ENCODE assay signal across 24 mouse cellular contexts in genomic region chr6:121224067-121224466, GRCm38 (mm10). TPM values are rescaled to one million over a fixed set of nuclear protein-coding genes. Genes with fewer than 3 reads are reported as not detected.
DNase-seq lines count a peak whose midpoint lies in the region; ATAC-seq and TF ChIP-seq lines count a peak whose summit lies in the region.
"Had no signal": no experiment of that assay in that cellular context is flagged by ENCODE, and none has a peak within 500 bp of the region (broad histone marks: within the 10 kb centered on the region; RNA-seq: fewer than 3 reads in every experiment).

No protein-coding gene starts in this region.

- no peak overlapping the region for H3K4me2 ChIP-seq in liver, embryonic 11.5 days
- no peak overlapping the region for H3K4me2 ChIP-seq in CH12.LX (ENCODE audit: insufficient read depth, low read depth, poor library complexity, severe bottlenecking)
- H3K4me2 ChIP-seq in liver, embryonic 13.5 days = no peak overlapping the region
- no peak overlapping the region for H3K4me2 ChIP-seq in midbrain, postnatal 0 days (ENCODE audit: low read depth, low read length, poor library complexity, severe bottlenecking)
- H3K4me2 ChIP-seq: forebrain, embryonic 13.5 days; heart, embryonic 11.5 days; hindbrain, embryonic 12.5 days; hindbrain, embryonic 15.5 days had no signal

- peaks cover 16% of the 10 kb centered on the region for H3K4me1 ChIP-seq in liver, embryonic 11.5 days (replicated peaks; ENCODE audit: control insufficient read depth, insufficient read depth, low read length)
- H3K4me1 ChIP-seq in CH12.LX (ENCODE audit: control insufficient read depth in 1 of 2, insufficient read depth in 2 of 2) (peaks cover 12 to 54% of the 10 kb centered on the region in 2 experiments), MEL (ENCODE audit: control insufficient read depth in 1 of 2, insufficient read depth in 2 of 2, low read length in 2 of 2) (peaks cover 8 to 32% of the 10 kb centered on the region in 2 experiments)
- peaks cover 33% of the 10 kb centered on the region for H3K4me1 ChIP-seq in liver, embryonic 13.5 days (replicated peaks)
- H3K4me1 ChIP-seq in midbrain, postnatal 0 days (ENCODE audit: insufficient read depth, low read length) = no peaks in the 10 kb centered on the region
- H3K4me1 ChIP-seq: forebrain, embryonic 13.5 days; hindbrain, embryonic 12.5 days; hindbrain, embryonic 15.5 days had no signal

- no peak for TF ChIP-seq POLR2A in CH12.LX (IDR thresholded peaks at IDR 0.05; ENCODE audit: low read depth, low read length)
- TF ChIP-seq POLR2A in MEL (IDR thresholded peaks at IDR 0.05; ENCODE audit: control insufficient read depth in 1 of 2, insufficient read depth in 1 of 2, low read depth in 1 of 2, low read length in 2 of 2, poor library complexity in 1 of 2) = no peak

- no peak overlapping the region for H3K4me3 ChIP-seq in liver, embryonic 11.5 days (ENCODE audit: low read depth, low read length)
- no peak overlapping the region for H3K4me3 ChIP-seq in CH12.LX (replicated peaks in 1 of 3; ENCODE audit: low read depth in 2 of 3, low read length in 2 of 3, poor library complexity in 1 of 3)
- H3K4me3 ChIP-seq in MEL (ENCODE audit: control insufficient read depth in 1 of 2, insufficient read depth in 1 of 2, low read depth in 2 of 2, low read length in 2 of 2) = no peak overlapping the region
- no peak overlapping the region for H3K4me3 ChIP-seq in liver, embryonic 13.5 days (replicated peaks)
- no peak overlapping the region for H3K4me3 ChIP-seq in midbrain, postnatal 0 days (ENCODE audit: low read depth, low read length)
- H3K4me3 ChIP-seq: forebrain, embryonic 10.5 days; forebrain, embryonic 13.5 days; heart, adult 2 months; hindbrain, embryonic 12.5 days; hindbrain, embryonic 15.5 days had no signal

- no peak overlapping the region for H3K9ac ChIP-seq in liver, embryonic 11.5 days (ENCODE audit: low read depth, low read length)
- H3K9ac ChIP-seq in CH12.LX (ENCODE audit: insufficient read depth, low read depth) (no peak overlapping the region), MEL (ENCODE audit: control insufficient read depth, low read depth, low read length, poor library complexity, severe bottlenecking) (no peak overlapping the region)
- H3K9ac ChIP-seq in liver, embryonic 13.5 days = no peak overlapping the region
- no peak overlapping the region for H3K9ac ChIP-seq in midbrain, postnatal 0 days (replicated peaks; ENCODE audit: low read length, poor library complexity, severe bottlenecking)
- H3K9ac ChIP-seq: forebrain, embryonic 13.5 days; hindbrain, embryonic 12.5 days; hindbrain, embryonic 15.5 days had no signal

- dilution Hi-C loops in CH12.LX (cut with MboI; ENCODE audit: extremely low pct_ligation_motif_present, extremely low pct_unique_long_range_greater_than_20kb, low sequenced_read_pairs) = no loop called here

- no peaks in the 10 kb centered on the region for H3K36me3 ChIP-seq in liver, embryonic 11.5 days (ENCODE audit: control insufficient read depth, insufficient read depth, low read length)
- H3K36me3 ChIP-seq in CH12.LX (replicated peaks in 1 of 2; ENCODE audit: control insufficient read depth in 1 of 2, insufficient read depth in 1 of 2, low read length in 1 of 2) = peaks cover 0 to 7% of the 10 kb centered on the region in 2 experiments
- peaks cover 0 to 25% of the 10 kb centered on the region in 2 experiments; a peak in 2 of 4 replicates for H3K36me3 ChIP-seq in MEL (ENCODE audit: control insufficient read depth in 1 of 2, insufficient read depth in 2 of 2, low read length in 2 of 2)
- peaks cover 4% of the 10 kb centered on the region; the same call in 1 of the 2 replicates for H3K36me3 ChIP-seq in liver, embryonic 13.5 days
- no peaks in the 10 kb centered on the region for H3K36me3 ChIP-seq in midbrain, postnatal 0 days (ENCODE audit: insufficient read depth, low read length)
- H3K36me3 ChIP-seq: forebrain, embryonic 10.5 days; hindbrain, embryonic 12.5 days; hindbrain, embryonic 15.5 days had no signal

- H3K79me2 ChIP-seq in CH12.LX (replicated peaks; ENCODE audit: control insufficient read depth, extremely low read depth, insufficient read depth, poor library complexity, severe bottlenecking) (no peaks in the 10 kb centered on the region), MEL (ENCODE audit: control insufficient read depth, insufficient read depth, low read length, poor library complexity) (no peaks in the 10 kb centered on the region)

- ATAC-seq in liver, embryonic 11.5 days (replicated peaks; ENCODE audit: low FRiP score) = no peak
- ATAC-seq in liver, embryonic 13.5 days (ENCODE audit: low read depth) = no peak
- ATAC-seq in midbrain, postnatal 0 days (ENCODE audit: low FRiP score) = no peak
- ATAC-seq: forebrain, embryonic 13.5 days; forebrain, embryonic 16.5 days; Patski had no signal

- TF ChIP-seq EP300 in CH12.LX (IDR thresholded peaks at IDR 0.05; ENCODE audit: low read length) (no peak), MEL (IDR thresholded peaks at IDR 0.05; ENCODE audit: low read depth in 1 of 2, low read length in 2 of 2) (no peak)

- TF ChIP-seq RAD21 in CH12.LX (IDR thresholded peaks at IDR 0.05; ENCODE audit: low read depth, low read length) (no peak), MEL (IDR thresholded peaks at IDR 0.05; ENCODE audit: low read depth, low read length) (no peak)

- WGBS in liver, embryonic 11.5 days = 54% methylated on average over 5 of the region's 5 CpGs
- 44% methylated on average over 5 of the region's 5 CpGs for WGBS in liver, embryonic 13.5 days (ENCODE audit: insufficient replicate concordance)
- 82% methylated on average over 5 of the region's 5 CpGs for WGBS in midbrain, postnatal 0 days

- DNase-seq in liver, embryonic 11.5 days (ENCODE audit: low spot score) = no peak
- no peak for DNase-seq in liver
- DNase-seq in CH12.LX (ENCODE audit: extremely low read depth) = peak; percentile 58
- no peak for DNase-seq in MEL (ENCODE audit: low read depth, low spot score)
- DNase-seq in liver, embryonic 13.5 days = no peak
- DNase-seq in midbrain, postnatal 0 days (ENCODE audit: low spot score) = no peak
- no peak for DNase-seq in embryo, embryonic 10.5 days (ENCODE audit: low spot score)
- no peak for DNase-seq in right cerebral cortex, postnatal 25 days
- DNase-seq: adrenal gland, postnatal 10 days; adrenal gland, postnatal 36 days; B cell, adult 2 months; cerebellum, adult 18-20 months; cerebellum, adult 9-11 months; cerebellum, postnatal 25 days; gastrocnemius, postnatal 36 days; heart, adult 2 months had no signal

- in situ Hi-C loops in CH12.LX (cut with MboI; ENCODE audit: low pct_ligation_motif_present, low pct_unique_long_range_greater_than_20kb, low sequenced_read_pairs) = no loop called here

- peak overlapping the region; percentile 28; the same call in 1 of the 2 replicates for H3K27ac ChIP-seq in liver, embryonic 11.5 days (ENCODE audit: low read depth, low read length)
- H3K27ac ChIP-seq in CH12.LX (ENCODE audit: insufficient read depth, low read depth) (peak overlapping the region; percentile 47; the same call in 1 of the 2 replicates), MEL (ENCODE audit: control insufficient read depth, low read depth, low read length) (no peak overlapping the region)
- H3K27ac ChIP-seq in liver, embryonic 13.5 days = peak overlapping the region; percentile 47
- no peak overlapping the region for H3K27ac ChIP-seq in midbrain, postnatal 0 days (ENCODE audit: low read depth, low read length)
- H3K27ac ChIP-seq: forebrain, embryonic 10.5 days; forebrain, embryonic 13.5 days; heart, adult 2 months; hindbrain, embryonic 12.5 days; hindbrain, embryonic 15.5 days had no signal

- no peak for TF ChIP-seq CTCF in CH12.LX (conservative IDR thresholded peaks at IDR 0.05 in 1 of 2, IDR thresholded peaks at IDR 0.05 in 1 of 2; ENCODE audit: low read depth in 2 of 2, low read length in 2 of 2)
- no peak for TF ChIP-seq CTCF in MEL (IDR thresholded peaks at IDR 0.05 in 2 of 3, conservative IDR thresholded peaks at IDR 0.05 in 1 of 3; ENCODE audit: control insufficient read depth in 1 of 3, insufficient read depth in 1 of 3, low read depth in 2 of 3, low read length in 3 of 3, poor library complexity in 1 of 3, severe bottlenecking in 1 of 3)
- no peak for TF ChIP-seq CTCF in midbrain, postnatal 0 days (IDR thresholded peaks at IDR 0.05)

- H3K9me3 ChIP-seq in liver, embryonic 11.5 days (ENCODE audit: control insufficient read depth, low read length) = no peaks in the 10 kb centered on the region
- peaks cover 7% of the 10 kb centered on the region for H3K9me3 ChIP-seq in CH12.LX (replicated peaks; ENCODE audit: low read length)
- H3K9me3 ChIP-seq in MEL (replicated peaks; ENCODE audit: insufficient read depth, low read length) = no peaks in the 10 kb centered on the region
- H3K9me3 ChIP-seq in liver, embryonic 13.5 days (replicated peaks) = no peaks in the 10 kb centered on the region
- no peaks in the 10 kb centered on the region for H3K9me3 ChIP-seq in midbrain, postnatal 0 days (ENCODE audit: low read length)
- H3K9me3 ChIP-seq: forebrain, embryonic 13.5 days; hindbrain, embryonic 12.5 days; hindbrain, embryonic 15.5 days had no signal

- no peaks in the 10 kb centered on the region for H3K27me3 ChIP-seq in liver, embryonic 11.5 days (replicated peaks; ENCODE audit: control insufficient read depth, insufficient read depth, low read length)
- H3K27me3 ChIP-seq in CH12.LX (replicated peaks) (no peaks in the 10 kb centered on the region), MEL (ENCODE audit: control insufficient read depth in 1 of 2, insufficient read depth in 2 of 2, low read length in 2 of 2) (no peaks in the 10 kb centered on the region)
- no peaks in the 10 kb centered on the region for H3K27me3 ChIP-seq in liver, embryonic 13.5 days
- H3K27me3 ChIP-seq in midbrain, postnatal 0 days (ENCODE audit: insufficient read depth, low read length) = no peaks in the 10 kb centered on the region
- H3K27me3 ChIP-seq: forebrain, embryonic 13.5 days; hindbrain, embryonic 12.5 days; hindbrain, embryonic 15.5 days; Patski had no signal

RNA-seq across cellular contexts. Expression of gene Tuba8, which starts 13.6 kb away (rescaled TPM):
- 10.5 and 11.5 TPM in 2 replicates for polyA plus RNA-seq in liver, embryonic 11.5 days (2014; fragmentation: Nextera tagmentation; extraction: Ambion mirVana)
- total RNA-seq in CH12.LX (2012; rRNA removed) (not detected in 2 replicates), CH12.LX (2014; rRNA removed) (not detected in 2 replicates), MEL (2012; rRNA removed) (1.6 and 1.9 TPM in 2 replicates)
- polyA plus RNA-seq in CH12.LX (2012; ENCODE audit: insufficient read length, low read depth) (not detected in 2 replicates), MEL (2012; ENCODE audit: insufficient read depth in 1 of 2, insufficient read length in 2 of 2, low read depth in 1 of 2, low replicate concordance in 2 of 2, missing spikeins in 1 of 2) (1 to 10 TPM in 1 of 2 experiments, not detected in 1; 1.4 TPM)
- 6.7 and 7.7 TPM in 2 replicates for polyA plus RNA-seq in liver, embryonic 13.5 days (2015; fragmentation: Nextera tagmentation; extraction: Ambion mirVana)
- total RNA-seq in midbrain, postnatal 0 days (2014; rRNA removed) = 1.9 and 2.4 TPM in 2 replicates
- 1.8 and 2.2 TPM in 2 replicates for polyA plus RNA-seq in midbrain, postnatal 0 days (2015; fragmentation: Nextera tagmentation; extraction: Ambion mirVana)
- polyA plus RNA-seq: forebrain, embryonic 13.5 days; heart, embryonic 14.5 days had no signal

RNA-seq across cellular contexts. Expression of gene Usp18, which starts 21.6 kb away (rescaled TPM):
- 3.6 and 5.5 TPM in 2 replicates for polyA plus RNA-seq in liver, embryonic 11.5 days (2014; fragmentation: Nextera tagmentation; extraction: Ambion mirVana)
- total RNA-seq in CH12.LX (2012; rRNA removed) (1.3 TPM in 2 replicates), CH12.LX (2014; rRNA removed) (0.36 and 0.63 TPM in 2 replicates), MEL (2012; rRNA removed) (0.39 and 0.85 TPM in 2 replicates)
- polyA plus RNA-seq in CH12.LX (2012; ENCODE audit: insufficient read length, low read depth) (1.3 and 1.5 TPM in 2 replicates), MEL (2012; ENCODE audit: insufficient read depth in 1 of 2, insufficient read length in 2 of 2, low read depth in 1 of 2, low replicate concordance in 2 of 2, missing spikeins in 1 of 2) (under 1 TPM in 1 of 2 experiments, not detected in 1; 0.71 TPM)
- polyA plus RNA-seq in liver, embryonic 13.5 days (2015; fragmentation: Nextera tagmentation; extraction: Ambion mirVana) = 6.3 and 7.1 TPM in 2 replicates
- 1.1 and 2.5 TPM in 2 replicates for total RNA-seq in midbrain, postnatal 0 days (2014; rRNA removed)
- 2.0 and 3.8 TPM in 2 replicates for polyA plus RNA-seq in midbrain, postnatal 0 days (2015; fragmentation: Nextera tagmentation; extraction: Ambion mirVana)

RNA-seq across cellular contexts. Expression of gene Pex26, which starts 40.6 kb away (rescaled TPM):
- polyA plus RNA-seq in liver, embryonic 11.5 days (2014; fragmentation: Nextera tagmentation; extraction: Ambion mirVana) = 6.0 and 6.3 TPM in 2 replicates
- 3.3 TPM in 2 replicates for total RNA-seq in CH12.LX (2012; rRNA removed)
- 2.6 and 2.8 TPM in 2 replicates for total RNA-seq in CH12.LX (2014; rRNA removed)
- 3.2 and 3.9 TPM in 2 replicates for polyA plus RNA-seq in CH12.LX (2012; ENCODE audit: insufficient read length, low read depth)
- 5.7 and 6.9 TPM in 2 replicates for total RNA-seq in MEL (2012; rRNA removed)
- polyA plus RNA-seq in MEL (2012; ENCODE audit: insufficient read depth in 1 of 2, insufficient read length in 2 of 2, low read depth in 1 of 2, low replicate concordance in 2 of 2, missing spikeins in 1 of 2) = 1 to 10 TPM in 1 of 2 experiments, not detected in 1; 9.9 TPM
- 2.9 and 3.3 TPM in 2 replicates for polyA plus RNA-seq in liver, embryonic 13.5 days (2015; fragmentation: Nextera tagmentation; extraction: Ambion mirVana)
- total RNA-seq in midbrain, postnatal 0 days (2014; rRNA removed) = 31.2 and 32.6 TPM in 2 replicates
- polyA plus RNA-seq in midbrain, postnatal 0 days (2015; fragmentation: Nextera tagmentation; extraction: Ambion mirVana) = 12.7 and 13.6 TPM in 2 replicates

Comparison
In these comparisons a context has a peak if more than half of its experiments do, and no peak if none do; other contexts are left out.
1. H3K27ac ChIP-seq: peak in liver, embryonic 11.5 days (single experiment), CH12.LX (single experiment) and liver, embryonic 13.5 days (single experiment); none in MEL (single experiment) and midbrain, postnatal 0 days (single experiment).